Mouse (Mus musculus) activated CD4-positive, CD25-positive, alpha-beta regulatory T cell, adult 4 months (primary cell): ENCODE data around the gene Gxylt2. TPM values are rescaled to one million over a fixed set of nuclear protein-coding genes. Genes with fewer than 3 reads are reported as not detected.

Experiments
- ATAC-seq: one replicate; pipeline ENCODE4 v1.8.0; 2017
- polyA plus RNA-seq, 2 experiments: library from polyadenylated mRNA; unstranded; fragments of 100-300 nt; shearing (Covaris generic); gene quantifications; one replicate each; pipeline ENCODE4 v1.2.1; 2017

Gxylt2 gene
- polyA plus RNA-seq, 2 experiments from 2014 or later, result 0.74 TPM; not detected in 1

DNA sequence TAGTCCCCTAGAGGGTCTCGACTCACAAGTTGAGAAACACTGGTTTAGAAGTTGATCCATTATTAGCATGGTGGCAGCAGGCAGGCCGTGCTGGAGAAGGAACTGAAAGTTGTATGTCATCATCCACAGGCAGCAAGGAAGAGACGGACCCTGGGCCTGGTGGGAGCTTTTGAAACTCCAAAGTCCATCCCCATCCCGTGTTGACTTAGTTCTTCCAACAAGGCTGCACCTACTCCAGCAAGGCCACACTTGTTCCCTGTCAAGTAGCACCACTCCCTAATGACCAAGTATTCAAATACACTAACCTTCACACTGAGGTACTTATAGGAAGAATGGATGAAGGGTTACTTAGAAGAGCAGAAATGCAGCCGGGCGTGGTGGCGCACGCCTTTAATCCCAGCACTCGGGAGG lies 146.1 kb downstream of the Gxylt2 start:
- ATAC-seq, result no peak

- ATAC-seq, result no peak
Measured at GRCm38 (mm10) chr6:100851083-100851482, 146.5 kb downstream of the Gxylt2 start.

Other genes with a start within 250 kb of the Gxylt2 start
- 1 to 10 TPM; 7.1 to 7.7 TPM for gene Shq1, start 33.6 kb upstream of the Gxylt2 start, polyA plus RNA-seq
- gene Ppp4r2, start 128.9 kb downstream of the Gxylt2 start, polyA plus RNA-seq, result 10 to 100 TPM; 25.0 to 27.7 TPM